Mouse (Mus musculus) CH12F3 (cell line): ENCODE measurements at regions not wholly inside any gene's neighbourhood (a gene's known extent, or its start where the extent isn't known, plus 50 kb on each side); places are given as distances from the start of the nearest gene placed in this dataset.

Source experiments
- in situ Hi-C: fragments of 300-500 bp; cut with MboI; formaldehyde crosslinking; loops from 2 replicates; pipeline ENCODE4 v1.14.3; 2020; ENCODE audit warnings: low sequenced_read_pairs

- in situ Hi-C loops: no loop called here
Observed at GRCm38 (mm10) chr7:145135971-145136370, 71.9 kb downstream of the 1810010D01Rik start.

GRCm38 (mm10) chr7:145132506-145132905 is 75.4 kb downstream of the 1810010D01Rik start:
- in situ Hi-C loops: no loop called here

DNA sequence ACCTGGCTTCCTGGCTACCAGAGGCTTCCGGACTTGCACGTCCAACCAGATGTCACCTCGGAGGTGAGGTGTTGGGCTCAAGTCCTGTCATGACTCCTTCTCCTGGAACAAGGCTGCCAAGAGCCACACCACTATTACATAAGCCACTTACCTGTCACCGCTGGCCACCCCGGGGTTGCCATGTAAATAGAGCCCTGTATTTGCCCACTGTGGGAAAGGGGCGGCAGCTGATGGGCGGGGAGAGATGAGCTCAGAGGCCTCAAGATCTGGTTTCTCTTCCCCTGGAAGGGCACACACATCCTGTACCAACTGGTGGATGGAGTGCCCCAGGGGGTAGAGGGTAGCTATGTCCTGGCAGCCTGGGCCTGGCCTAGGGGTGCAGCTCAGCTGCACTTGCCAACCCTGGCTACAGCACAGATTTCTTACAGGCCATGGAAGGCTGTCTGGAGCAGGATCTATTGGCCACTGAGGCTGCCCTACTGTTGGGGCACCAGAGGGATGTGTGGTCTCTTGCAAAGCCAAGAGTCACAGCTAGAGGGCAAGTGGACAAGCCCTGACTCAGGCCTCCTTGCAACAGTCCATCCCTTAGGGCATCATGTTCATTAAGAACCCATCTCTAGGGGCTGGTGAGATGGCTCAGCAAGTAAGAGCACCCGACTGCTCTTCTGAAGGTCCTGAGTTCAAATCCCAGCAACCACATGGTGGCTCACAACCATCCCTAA is 76.3 kb downstream of the 1810010D01Rik start:
- in situ Hi-C loops: no loop called here

DNA sequence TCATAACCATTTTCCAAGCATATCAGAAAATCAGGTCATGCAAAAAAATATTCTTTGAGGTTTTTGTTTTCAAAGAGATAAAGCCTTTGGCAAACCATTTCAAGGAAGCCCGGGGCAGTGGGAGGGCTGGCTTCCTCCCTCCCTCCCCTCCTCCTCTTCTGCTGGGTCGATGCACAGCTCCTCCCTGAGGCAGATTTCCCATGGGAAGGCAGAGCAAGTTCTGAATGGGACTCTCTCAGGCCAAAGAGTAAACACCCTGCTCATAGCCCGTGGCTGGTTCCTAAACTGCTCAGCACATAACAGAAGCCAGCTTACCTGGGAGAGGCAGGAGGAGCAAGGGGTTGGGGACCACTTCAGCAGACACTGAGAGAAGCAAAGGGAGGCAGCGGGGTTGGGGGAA is 77.9 kb downstream of the 1810010D01Rik start:
- in situ Hi-C loops: no loop called here

- in situ Hi-C loops: no loop called here
Observed at GRCm38 (mm10) chr7:145127661-145128060, 80.3 kb downstream of the 1810010D01Rik start.

DNA sequence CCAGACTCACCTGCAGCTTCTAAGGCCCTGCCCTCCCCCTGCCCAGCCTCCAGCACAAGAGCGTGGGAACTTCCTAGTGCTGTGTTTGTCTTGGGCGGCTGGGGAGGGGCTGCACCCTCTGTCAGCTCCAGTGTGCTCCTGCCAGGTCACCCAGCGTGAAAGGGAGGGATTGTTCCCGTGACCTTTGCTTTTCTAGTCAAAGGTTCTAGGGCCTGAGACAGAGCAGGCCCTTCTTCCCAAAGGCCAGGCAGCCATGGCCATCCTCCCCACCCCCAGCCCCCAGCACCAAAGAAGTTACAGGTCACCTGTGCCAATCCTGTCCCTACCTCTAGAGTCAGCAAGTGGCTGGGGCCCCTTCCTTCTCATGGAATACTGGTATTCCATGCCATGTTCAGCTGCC is 80.7 kb downstream of the 1810010D01Rik start:
- in situ Hi-C loops: no loop called here

DNA sequence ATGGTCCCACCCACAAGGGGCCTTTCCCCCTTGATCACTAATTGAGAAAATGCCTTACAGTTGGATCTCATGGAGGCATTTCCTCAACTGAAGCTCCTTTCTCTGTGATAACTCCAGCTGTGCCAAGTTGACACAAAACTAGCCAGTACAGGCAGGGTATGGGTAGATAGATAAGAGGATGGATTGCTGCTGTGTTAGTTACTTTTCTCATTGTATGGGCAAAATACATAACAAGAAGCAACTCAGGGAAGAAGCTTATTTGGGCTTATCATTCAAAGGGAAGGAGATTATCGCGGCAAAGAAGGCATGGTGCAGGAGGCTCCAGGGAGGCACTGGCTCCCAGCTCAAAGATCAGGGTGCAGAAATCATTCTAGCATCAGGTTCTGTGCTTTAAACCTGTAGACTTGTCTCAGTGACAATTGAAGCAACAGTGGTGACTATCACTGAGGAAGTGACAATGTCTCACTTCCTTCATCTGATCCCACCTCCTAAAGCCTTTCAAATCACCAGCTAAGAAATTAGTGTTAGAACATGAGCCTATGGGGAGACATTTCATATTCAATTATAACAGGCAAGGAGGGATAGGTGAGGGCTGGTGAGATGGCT is 83.8 kb downstream of the 1810010D01Rik start:
- in situ Hi-C loops: no loop called here

DNA sequence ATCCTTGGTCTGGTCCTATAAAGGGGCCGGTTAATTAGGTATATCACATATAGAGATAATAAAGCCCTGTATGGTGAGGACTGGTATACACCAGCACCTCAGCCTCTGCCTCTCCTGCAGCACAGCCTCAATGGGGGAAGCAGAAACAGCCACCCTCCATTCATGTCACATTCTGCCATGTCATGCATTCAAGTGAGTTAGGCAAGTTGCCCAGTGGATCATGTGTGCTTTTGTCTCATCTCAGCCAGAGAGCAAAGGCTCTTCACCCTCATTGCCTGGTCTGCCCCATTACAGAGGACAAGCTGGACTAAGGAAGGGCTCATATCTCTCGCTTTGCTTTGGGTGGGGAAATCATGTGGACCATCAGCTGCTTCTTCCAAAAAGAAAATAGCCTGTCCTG is 85.4 kb downstream of the 1810010D01Rik start:
- in situ Hi-C loops: no loop called here

GRCm38 (mm10) chr7:145118406-145118805 is 89.5 kb downstream of the 1810010D01Rik start:
- in situ Hi-C loops: no loop called here

- in situ Hi-C loops: no loop called here
Observed at GRCm38 (mm10) chr7:145114660-145115059, 93.3 kb downstream of the 1810010D01Rik start.

DNA sequence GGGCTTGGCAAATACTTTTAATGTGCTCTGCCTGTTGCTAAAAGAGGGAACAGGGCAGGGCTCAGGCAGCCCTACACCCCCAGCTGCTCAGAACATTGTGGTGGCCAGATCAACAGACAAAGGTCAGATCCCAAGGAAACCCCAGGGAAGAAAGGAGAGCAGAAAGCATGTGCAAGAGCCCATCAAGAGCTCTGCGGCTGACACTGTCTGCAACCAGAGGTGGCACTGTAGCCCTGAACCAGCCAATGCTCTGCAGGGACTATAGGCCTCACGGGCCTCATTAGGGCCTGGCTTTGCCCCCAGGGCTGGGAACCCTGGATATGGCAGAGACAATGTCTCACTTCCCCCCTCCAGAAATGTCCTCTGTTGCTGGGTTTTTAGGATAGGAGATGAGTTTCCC is 93.8 kb downstream of the 1810010D01Rik start:
- in situ Hi-C loops: no loop called here

- in situ Hi-C loops: no loop called here
Observed at GRCm38 (mm10) chr7:145112887-145113531, 94.9 kb downstream of the 1810010D01Rik start.

- in situ Hi-C loops: no loop called here
Observed at GRCm38 (mm10) chr7:145112146-145112830, 95.6 kb downstream of the 1810010D01Rik start.

DNA sequence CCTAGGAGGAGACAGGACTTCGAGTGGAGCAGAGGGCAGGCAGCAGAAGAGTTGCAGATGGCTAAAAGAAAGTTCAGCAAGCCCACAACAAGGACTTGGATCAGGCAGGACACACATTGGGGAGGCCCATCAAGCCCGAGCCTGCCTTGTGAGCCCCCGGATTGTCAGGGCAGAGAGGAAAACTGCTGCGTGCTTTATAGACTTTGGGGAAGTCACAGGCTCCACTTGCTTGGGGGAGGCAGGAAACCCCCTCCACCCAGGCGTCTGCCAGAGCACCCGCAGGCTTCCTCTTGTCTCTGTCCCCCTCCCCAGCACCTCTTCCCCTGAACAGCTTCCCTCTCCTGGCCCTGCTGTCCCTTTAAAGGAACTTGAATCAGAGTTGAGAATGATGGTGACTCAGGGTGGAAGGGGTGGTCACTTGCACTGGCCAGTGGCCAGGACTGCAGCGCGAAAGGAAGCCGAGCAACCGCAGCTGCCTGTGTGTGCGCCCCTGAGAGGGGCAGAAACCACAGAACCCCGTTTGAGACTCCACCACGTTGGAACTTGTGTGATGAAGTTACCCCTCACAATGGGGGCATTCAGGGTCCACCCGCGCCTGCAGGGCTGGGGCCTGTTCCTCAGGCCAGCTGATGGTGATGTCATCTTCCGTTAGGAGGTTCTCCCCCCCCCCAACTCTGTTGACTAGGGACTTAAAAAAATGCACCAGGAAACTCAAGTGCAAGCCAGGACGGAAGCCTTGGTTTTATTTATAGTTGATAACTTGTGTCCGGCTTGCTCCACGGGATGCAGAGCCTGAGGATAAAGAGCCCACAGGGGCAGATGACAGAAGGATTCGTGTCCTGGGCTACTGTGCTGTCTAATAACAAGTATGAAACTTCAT is 96.4 kb downstream of the 1810010D01Rik start:
- in situ Hi-C loops: no loop called here

- in situ Hi-C loops: no loop called here
Observed at GRCm38 (mm10) chr7:145110657-145111251, 97.2 kb downstream of the 1810010D01Rik start.

DNA sequence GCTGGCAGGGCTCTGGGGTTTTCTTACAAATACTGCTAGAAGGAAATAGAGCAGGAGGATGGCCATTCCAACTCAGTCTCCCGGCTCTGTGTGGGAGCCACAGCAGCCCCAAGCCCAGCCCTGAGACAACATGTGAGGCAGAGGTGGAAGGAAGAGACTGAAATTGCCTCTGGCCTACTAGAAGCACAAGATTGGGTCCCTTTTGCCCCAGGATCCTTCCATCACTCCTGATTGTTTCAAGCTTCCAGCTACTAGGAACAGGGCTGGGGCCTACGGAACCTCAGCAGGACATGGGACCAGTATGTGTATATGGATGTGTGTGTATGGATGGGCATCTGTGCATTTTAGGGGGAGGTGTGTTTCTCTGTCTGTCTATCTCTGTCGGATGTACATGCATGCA is 97.9 kb downstream of the 1810010D01Rik start:
- in situ Hi-C loops: no loop called here

DNA sequence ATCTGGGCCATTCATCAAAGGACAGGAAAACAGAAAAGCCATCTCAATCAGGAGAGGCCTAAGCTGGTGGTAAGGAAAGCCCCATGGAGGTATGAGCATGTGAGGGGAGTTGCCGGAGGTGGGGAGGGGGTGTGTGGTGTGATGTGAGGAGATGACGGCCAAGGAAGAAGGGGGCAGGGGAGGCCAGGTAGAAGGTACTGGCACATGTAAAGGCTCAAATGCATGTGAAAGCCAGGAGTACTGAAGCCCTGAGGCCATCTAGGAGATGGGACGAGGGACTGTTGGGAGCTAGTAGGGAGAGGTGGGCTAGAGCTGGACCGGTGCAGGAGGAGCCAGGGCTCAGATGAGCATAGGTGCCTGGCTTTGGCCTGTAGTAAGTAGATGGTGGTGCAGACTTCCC is 98.4 kb downstream of the 1810010D01Rik start:
- in situ Hi-C loops: no loop called here

GRCm38 (mm10) chr7:145108994-145109393 is 98.9 kb downstream of the 1810010D01Rik start:
- in situ Hi-C loops: no loop called here

- in situ Hi-C loops: no loop called here
Observed at GRCm38 (mm10) chr7:145107575-145108170, 100.2 kb downstream of the 1810010D01Rik start.

DNA sequence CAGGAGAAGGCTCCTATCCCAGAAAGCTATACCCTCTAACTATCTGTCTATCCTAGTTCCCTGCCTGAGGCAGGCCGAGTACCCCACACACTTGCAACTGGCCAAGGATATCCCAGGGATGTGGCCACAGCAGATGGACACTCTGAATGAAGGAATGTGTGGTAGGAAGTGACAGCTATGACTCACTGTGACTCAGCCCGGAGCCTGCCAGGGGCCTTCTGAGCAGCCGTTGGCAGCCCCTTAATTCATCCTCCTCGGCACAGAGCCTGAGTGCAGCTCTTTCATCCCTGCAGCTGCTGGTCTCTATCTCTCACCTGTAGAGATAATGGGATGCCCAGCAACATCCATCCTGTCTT is 101.4 kb downstream of the 1810010D01Rik start:
- in situ Hi-C loops: no loop called here
